Mouse (Mus musculus): ENCODE measurements around the gene Pip4k2c.

Gene Pip4k2c

DNA sequence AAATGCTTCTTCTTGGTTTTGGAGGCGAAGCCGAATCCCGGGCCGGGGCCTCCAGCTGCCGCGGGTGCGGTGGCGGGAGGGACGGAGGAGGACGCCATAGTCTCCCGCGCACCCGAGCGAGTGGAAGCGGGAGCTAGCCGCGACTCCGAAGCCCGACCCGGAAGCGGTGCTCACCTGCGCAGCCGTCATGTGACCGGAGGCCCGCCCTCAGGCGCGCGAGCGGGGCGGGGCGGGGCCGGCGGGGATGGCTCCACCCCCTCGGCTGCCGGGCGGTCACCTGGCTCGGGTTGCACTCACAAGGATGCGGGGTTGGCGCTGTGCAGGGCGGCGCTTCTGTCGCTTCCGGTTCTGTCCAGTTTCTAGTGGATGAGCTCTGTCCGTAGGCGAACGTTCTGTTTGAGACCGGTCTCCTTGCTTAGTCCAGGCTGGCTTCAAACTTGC, at the start of gene Pip4k2c:
Pip4k2c (minus strand) TSS at position 172 of the 441 bp plus-strand sequence.
- DNase-seq = peak; percentile 99

DNA sequence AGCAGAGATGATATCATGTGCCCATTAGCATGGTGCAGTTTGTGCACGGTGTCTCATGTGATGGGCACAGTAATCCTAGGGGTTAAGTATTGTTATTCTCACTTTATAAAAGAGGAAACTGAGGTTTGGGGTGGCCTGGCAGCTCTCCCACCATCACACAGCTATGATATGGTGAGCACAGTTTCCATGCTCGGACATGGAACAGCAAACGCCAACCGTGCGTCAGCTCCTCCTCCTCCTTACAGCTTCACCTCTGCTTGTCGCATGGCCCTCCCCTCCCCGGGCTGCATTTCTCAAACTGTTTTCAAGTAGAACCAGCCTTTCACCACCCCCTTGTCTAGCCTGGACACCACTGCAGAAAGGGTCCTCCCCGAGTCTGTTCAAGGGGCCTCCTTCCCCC, 47.1 kb upstream of the Pip4k2c start:
- DNase-seq = no peak

DNA sequence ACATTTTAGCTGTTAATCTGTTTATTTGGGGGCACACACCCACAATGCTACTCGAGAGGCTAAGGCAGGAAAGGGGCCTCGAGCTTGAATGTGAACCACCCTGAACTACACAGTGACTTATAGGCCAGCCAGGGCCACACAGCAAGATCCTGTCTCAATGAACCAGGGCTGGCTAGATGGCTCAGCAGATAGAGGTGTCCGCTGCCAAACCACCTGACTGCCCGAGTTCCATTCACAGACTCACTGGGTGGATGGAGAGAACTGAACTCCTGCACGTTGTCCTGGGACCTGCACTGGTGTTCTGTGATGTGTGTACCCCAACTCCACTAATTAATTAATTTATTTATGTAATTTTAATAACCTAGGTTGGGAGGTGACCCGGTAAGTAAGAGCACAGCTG, 46.4 kb upstream of the Pip4k2c start:
- DNase-seq = no peak

DNA sequence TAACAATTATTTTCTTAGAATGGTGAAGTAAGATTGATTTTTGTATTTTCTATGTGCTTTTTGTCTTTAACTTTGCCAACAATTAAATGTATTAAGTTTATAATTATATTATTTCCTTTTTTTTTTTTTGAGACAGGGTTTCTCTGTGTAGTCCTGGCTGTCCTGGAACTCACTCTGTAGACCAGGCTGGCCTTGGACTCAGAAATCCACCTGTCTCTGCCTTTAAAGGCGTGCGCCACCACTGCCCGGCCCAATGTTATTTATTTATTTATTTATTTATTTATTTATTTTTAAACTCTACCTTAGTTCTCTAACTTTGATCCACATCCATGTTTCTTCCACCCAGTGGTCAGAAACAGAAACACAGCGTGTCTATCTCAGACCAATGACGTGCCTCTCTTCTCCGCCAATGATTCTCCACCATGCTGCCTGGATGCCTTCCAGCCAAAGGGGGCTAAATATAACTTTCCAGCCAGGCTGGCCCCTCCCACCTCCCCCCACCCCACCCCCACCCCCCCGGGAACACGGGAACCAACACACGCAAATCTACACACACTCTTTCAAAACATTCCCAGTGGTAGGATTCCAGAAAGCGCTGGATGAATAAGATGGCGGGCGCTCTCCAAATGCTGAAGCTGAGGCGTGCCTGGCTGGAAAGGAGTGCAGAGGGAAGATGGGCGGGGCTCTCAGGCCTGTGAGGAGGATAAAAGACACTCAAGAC, 44.4 kb upstream of the Pip4k2c start:
- DNase-seq = peak; percentile 94

DNA sequence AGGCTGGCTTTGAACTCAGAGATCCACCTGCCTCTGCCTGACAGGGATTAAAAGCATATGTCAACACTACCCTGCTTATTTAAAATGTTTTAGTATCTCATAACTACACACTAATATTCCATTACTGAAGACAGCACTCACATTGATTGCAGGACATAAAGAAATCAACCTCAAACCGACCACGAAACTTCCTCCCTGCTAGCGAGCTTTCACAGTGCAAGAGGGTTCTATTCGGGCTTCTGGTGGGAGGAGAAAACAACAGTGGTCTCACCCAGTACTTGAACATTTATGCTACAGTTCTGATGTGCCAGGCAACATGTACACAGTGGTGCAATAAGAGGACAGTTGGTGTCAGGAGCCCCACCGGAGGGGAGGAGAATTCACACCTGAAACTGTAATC, 39.4 kb upstream of the Pip4k2c start:
- DNase-seq = no peak

DNA sequence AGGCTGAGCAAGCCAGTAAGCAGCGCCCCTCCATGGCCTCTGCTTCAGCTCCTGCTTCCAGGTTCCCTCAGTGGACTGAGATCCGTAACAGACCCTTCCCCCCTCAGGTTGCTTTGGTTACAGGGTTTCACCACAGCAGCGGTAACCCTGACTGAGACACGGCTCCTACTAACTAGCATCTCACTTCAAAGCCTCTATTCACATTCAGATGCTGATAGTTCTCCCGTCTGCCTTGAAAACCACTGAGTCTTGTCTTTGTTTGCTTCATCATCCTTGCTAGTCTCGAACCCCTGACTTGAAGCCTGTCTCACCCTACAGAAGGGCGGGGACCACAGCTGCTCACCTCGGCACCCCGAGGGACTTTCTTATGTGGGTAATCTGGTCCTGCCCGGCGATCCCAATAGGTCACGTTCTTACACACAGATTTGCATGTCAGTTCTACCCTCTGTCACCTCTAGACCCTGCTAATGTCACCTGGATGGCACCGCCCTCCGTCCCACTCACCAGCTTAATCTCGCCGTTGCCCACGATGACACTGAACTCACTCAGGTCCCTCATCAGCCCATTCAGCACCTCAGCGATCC, 26.9 kb upstream of the Pip4k2c start:
- DNase-seq = no peak

DNA sequence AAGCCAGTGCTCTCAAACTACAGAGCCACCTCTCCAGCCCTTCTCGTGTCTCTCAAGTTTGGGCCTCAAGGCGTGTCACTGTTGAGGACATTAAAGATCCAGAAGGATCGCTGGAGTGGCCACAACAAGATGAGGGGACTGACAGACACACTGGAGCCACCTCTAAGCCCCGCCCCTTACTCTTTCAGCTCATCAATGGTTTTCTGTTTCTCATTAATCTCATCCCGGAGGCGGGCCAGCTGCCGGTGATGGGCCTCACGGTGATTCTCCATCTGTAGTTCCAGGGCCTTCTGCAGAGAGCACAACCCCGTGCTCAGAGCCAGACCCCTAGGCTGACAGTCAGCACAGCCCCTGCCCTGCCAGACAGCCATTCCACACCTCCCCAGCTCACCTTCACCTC, 25.2 kb upstream of the Pip4k2c start:
- no peak for DNase-seq

DNA sequence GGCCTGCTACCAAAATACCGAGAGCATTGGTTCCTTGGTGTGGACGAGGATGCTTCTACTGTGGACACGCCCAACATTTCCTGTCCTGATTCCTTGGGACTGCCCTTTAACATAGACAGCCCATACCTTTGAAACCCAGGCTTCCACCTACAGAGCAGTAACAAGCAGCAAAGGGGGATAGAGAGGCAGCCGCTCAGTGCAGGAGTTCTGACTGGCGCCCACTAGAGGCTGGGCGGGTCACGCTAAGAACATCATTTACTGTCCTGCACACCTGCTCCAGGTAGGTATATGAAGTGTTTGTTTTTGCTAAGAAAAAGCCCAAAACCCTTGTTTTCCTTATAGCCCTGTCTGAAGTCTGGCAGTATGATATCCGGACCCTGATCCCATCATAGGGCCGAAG, 21.8 kb upstream of the Pip4k2c start:
- DNase-seq = no peak

DNA sequence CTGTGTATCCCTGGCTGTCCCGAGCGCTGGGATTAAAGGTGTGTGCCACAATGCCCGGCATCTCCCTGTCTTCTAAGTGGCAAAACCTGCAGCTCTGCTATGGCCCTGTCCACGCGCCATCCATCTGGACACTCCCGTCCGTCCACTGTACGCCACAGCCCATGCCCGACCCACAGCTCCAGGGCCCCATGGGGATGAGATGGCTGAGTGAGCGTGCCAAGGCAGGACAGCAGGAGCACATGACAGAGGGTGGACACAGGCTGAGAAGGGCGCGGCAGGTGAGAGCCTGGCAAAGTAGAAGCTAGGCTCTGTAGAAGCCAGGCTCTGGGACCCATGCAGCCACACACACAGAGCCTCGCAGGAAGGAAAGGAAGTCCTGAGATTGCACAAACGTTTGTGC, 20.4 kb upstream of the Pip4k2c start:
- DNase-seq = no peak

DNA sequence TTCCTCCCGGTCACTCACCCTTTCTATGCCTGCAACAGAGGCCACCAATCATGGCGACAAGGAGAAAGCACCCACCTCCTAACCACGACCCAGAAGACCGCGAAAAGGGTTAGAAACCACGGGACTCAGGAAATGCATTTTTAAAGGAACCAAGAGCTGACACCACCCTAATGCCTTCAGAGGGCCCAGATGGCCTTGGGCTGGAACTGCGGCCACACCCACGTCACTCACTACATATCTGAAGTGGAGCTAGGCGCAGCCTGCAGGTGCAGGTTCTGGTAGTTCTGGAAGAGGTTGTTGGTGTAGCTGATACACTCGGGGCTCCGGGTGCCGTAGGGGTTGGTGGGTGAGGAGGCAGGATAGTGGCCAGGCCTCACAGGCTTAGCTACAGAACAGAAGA, 19.3 kb upstream of the Pip4k2c start:
- DNase-seq = no peak

DNA sequence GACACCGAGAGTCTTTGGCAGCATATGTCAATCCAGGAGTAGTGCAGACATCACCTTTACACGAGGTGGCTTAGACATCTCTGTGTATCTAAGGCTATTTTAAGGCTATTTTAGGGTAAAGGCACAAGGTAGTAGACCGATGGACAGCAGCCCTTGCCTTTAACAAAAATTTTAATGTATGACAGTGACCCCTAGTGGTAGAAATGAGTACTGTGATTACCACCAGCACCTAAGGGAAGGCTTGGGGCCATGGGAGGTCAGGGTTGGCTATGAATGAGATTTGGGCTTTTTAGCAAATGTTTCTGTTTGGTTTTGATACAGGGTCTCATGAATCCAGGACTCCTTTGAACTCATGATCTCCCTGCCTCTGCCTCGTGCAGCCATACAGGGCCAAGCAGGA, 17.5 kb upstream of the Pip4k2c start:
- DNase-seq = peak; percentile 90

DNA sequence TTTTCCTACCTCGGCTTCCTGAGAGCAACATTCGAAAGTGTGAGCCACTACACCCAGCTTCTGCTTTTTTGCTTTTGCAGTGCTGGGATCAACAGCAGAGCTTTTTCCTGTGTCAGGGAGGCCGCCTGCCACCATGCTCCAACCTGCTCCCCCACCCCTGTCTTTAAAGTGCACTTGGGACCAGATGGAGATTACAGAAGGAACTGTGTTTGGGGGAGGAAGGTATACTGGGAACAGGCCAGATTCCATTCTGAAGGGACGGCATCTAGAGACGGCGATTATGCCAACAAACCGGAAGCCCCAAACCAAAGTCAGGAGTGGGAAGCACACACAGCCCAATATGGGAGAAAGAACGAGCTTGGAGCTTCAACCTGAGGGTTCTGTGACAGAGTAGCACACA, 15.8 kb upstream of the Pip4k2c start:
- DNase-seq = no peak

DNA sequence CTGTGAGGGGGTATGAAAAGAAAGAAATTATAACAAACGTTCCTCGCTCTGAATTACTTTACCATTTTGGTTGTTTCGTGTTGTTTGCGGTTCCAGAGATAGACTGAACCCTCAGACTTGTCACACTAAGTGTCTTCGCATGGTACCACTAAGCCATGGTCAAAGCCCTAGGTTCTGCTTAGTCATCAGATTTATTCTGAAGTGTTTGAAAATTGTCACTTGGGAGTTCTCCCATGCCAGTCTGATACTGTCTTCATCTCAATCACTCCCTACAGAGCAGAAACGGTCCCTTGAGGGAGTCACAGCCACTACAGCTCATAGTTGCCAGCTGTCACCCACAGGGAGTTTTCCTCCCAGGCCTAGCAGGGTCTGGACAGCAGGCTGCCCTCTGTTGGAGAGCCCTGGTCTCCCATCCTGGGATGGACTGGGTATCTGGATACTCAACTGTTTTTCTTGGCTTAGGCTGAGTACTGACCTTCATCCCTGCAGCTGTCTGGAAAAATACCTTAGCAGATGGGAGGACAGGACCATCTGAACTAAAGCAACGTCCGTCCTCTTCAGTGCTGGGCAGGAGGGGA, 15.0 kb upstream of the Pip4k2c start:
- DNase-seq = no peak

DNA sequence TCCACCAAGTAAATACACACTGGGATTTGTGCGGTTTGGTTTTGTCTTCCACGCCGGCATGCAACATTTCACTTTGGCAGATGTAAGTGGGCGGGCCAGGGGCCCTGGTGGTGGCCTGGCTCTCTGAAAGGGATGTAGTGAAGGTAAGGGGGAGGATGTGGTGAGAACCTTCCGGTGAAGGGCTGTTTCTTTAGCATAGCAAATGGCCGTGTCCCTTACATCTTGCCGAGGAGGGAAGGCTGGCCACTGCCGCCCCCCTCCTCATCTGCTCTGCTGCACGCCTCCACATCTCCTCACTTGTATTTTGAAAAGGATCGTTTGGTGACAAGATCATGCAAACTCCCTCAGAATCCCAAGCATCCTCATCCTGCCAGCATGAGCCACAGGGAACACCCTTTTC, 14.3 kb upstream of the Pip4k2c start:
- no peak for DNase-seq

DNA sequence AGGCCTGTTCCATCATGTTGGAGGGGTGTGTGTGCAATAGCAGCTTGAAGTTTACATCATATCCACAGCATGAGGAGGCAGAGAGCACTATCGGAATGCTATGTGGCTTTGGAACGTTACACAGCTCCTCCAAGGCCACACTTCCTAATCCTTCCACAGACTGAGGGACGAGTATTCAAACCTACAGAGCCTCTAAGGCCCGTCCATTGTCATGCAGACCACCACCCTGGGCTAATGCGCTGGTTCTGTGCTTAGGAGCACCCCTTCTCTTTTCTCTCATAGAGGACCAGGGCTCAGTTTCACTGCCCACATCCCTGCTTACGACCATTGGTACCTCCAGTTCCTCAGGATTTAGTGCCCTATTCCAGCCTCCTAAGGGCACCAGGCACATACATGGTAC, 13.8 kb upstream of the Pip4k2c start:
- DNase-seq = no peak

DNA sequence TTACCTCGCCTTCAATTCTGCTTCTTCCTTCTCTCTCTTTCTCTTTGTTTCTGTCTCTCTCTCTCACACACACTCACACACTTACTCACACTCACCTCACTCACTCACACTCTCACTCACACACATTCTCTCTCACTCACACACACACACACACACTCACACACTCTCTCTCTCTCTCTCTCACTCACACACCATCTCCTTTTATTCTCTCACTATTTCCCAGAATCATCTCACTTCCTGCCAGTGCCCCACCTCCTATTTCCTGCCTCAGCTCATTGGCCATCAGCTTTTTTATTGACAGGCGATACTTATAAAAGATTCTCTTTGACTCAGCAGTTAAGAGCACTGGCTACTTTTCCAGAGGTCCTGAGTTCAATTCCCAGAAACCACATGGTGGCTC, 7.0 kb upstream of the Pip4k2c start:
- DNase-seq = no peak

DNA sequence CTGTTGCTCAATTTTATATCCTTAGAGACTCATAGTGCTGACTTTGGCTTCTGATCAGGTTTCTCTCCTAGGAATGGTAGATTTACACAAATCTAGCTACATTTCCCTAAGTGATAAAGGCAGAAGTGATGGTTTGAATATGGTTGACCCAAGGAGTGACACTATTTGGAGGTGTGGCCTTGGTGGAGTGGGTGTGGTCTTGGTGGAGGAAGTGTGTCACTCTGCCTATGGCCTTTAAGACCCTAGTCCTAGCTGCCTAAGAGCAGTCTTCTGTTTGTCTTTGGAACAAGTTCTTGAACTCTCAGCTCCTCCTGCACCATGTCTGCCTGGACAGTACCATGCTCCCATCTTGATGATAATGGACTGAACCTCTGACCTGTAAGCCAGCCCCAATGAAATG, 5.8 kb upstream of the Pip4k2c start:
- no peak for DNase-seq

DNA sequence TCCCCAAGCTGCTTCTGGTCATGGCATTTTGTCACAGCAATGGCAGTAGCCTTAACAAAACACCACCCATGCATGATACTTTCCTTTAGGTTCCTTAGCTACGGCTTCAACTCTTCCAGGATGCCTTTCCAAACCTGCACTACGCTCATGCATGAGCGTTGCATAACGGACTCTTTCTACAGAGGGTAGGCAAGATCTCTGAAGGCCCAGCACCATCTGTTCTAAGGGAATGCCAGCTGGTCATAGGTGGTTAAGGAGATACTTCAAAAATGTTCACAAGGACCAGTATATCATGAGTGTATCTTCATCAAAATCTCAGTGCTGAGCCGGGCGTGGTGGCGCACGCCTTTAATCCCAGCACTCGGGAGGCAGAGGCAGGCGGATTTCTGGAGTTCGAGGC, 5.1 kb upstream of the Pip4k2c start:
- DNase-seq = no peak

DNA sequence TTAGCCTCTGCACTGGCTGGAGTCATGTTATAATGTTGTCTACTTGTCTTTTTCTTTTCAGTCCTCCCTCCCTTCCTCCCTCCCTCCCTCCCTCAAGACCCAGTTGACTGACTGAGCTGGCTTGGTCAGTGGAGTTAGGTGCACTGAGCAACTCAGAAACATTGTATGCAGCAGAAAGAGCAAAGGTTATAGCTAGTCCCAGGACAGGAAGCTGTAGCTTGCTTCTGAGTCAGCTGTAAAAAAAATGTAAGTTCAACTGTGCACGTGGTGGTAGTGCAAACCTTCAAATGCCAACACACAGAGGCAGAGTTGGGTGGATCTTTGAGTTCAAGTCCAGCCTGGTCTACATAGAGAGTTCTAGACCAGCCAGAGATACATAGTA, 3.0 kb upstream of the Pip4k2c start:
- no peak for DNase-seq

DNA sequence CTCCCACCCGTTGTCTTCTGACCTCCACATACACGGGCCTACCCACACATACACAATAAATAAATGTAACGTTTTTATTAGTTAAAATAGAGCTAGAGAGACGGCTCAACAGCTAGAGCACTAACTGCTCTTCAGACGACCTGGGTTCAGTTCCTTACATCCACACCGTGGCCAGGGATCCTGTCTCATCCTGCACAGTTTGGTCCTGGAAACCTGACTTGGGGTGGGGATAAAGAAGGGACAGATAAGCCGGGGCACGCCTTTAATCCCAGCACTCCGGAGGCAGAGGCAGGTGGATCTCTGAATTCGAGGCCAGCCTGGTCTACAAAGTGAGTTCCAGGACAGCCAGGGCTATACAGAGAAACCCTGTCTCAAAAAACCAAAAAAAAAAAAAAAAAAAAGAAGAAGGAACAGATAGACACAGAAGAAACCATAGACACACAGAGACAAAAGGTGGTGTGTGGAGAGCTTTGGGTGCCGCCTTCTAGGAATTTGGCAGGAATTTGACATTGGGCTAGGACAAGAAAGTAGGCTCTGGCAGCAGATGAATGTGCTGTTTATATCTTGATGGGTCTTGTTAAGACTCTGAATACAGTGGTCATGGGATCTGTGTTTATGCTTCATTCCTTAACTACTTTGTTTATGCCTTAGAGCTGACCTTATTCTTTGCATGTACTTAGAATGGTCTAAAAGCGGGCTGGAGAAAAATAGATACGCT, 2.5 kb upstream of the Pip4k2c start:
- DNase-seq = no peak

DNA sequence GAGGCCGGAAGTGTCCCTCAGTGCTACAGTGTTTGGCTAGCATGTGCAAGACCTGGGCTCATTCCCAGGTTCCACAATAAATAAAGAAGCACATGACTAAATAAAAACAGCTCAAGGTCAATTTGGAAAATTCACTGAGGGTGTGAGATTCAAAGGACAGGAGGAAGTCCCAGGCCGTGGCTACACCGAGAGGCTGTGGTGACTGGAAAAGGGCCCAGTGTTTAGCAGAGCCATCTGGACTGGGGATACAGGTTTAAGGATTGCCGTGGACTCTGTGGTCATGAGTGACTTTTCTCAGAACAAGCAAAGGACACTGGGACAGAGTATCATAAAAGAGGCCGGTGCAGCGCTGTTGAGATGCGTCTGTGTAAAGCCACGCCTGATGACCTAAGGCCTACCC, 1.9 kb upstream of the Pip4k2c start:
- DNase-seq = no peak

DNA sequence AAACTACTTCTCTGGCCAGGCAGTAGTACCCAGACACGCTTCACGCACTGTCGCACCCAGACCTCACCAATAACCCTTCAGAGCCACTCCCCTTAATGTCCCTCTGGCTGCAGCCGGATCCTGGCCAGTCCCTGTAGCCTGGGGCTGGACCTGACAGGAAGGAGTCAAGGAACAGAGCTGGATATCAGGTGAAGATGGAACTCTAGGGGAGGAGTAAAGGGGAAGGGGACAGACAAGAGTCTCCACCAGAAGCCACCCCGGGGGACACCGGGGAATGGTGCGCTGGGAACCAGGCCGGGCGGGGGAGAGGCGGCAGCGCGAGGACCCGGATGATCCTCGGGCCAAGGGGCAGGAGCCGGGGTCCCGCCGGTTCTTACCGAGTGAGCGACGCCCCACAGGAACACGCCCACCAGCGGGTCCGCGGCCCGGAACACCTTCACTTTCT, 402 bp downstream of the Pip4k2c start:
- DNase-seq = peak; percentile 94

DNA sequence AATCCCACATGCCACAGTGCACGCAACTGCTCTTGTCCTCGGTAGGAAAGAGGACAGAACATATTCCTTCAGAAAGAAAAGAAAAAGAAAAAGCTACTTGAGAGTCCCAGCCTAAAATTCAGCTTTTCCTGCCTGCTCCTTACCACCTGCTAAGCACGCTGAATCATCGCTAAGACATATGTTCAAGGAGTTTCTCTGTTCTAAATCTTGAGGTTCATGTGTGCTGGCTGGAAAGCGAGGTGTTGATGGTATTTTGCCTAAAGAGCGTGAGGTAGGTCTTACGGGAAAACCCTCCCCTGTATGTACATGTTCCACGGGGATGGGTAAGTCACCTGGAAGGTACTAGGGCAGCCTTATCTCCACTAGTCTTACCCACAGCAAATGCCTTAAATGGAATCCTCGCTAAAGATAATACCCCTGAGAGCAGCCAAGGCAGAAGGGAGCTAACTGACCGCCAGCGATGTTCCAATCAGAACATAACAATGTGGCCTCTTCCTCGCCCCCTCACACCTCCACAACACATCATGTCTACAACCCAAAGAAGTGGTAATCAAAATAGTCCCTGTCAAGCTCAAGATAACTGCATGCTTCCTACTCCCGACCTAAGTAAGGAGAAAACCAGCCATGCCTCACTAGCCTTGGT, 1.3 kb downstream of the Pip4k2c start:
- DNase-seq = no peak

Data from heart, adult 11 months (tissue).